Mouse (Mus musculus): ENCODE data around the gene Nt5c3.

DNA sequence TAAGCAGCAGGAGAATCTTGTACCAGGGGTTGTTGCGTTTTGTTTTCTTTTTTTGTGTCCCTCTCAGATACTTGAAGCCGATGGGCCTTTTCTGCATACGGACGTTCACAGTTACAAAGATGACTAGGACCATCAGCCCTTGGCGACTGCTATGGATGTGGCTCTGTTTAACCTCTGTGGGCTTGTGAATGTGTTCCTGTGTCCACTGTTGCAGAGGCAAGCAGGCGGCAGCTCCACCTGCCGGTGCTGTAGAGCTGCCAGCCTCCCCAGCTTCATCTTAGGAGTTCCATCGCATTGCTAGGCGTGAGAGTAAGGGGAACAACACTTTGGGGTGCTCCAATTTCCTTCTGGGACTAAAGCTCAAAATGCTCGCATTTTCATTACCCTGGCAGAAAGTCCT lies 88.2 kb downstream of the Nt5c3 start:
- TF ChIP-seq CTCF (IDR thresholded peaks at IDR 0.05; ENCODE audit: low read depth, low read length) (no peak), POLR2A (IDR thresholded peaks at IDR 0.05; ENCODE audit: extremely low read depth, insufficient read depth, low read length) (no peak)

All from liver, adult 2 months (tissue).